Mouse (Mus musculus): ENCODE results near the gene Cilp2. TPM values are rescaled to one million over a fixed set of nuclear protein-coding genes. Genes with fewer than 3 reads are reported as not detected.

The Cilp2 gene
- polyA plus RNA-seq, 1 experiment, result 2.2 TPM

- Histone ChIP-seq H3K27me3 (ENCODE audit: control insufficient read depth, insufficient read depth, low read length) (no peaks in the 10 kb centered on the region), H3K4me3 (ENCODE audit: control insufficient read depth, insufficient read depth, low read length) (no peak overlapping the region), H3K27ac (ENCODE audit: control insufficient read depth, insufficient read depth, low read length) (no peak overlapping the region), H3K36me3 (ENCODE audit: control insufficient read depth, insufficient read depth, low read length) (peaks cover 57% of the 10 kb centered on the region), H3K4me1 (replicated peaks; ENCODE audit: control insufficient read depth, insufficient read depth, low read length) (peaks cover 3% of the 10 kb centered on the region)
- DNase-seq, result no peak
- WGBS, result 87% methylated on average over 4 of the region's 4 CpGs
- TF ChIP-seq CTCF (IDR thresholded peaks at IDR 0.05; ENCODE audit: borderline replicate concordance, control insufficient read depth, extremely low read depth, insufficient read depth, low read length, poor library complexity), result no peak
- no peak for TF ChIP-seq POLR2A (IDR thresholded peaks at IDR 0.05; ENCODE audit: control insufficient read depth, extremely low read depth, insufficient read depth, low read length, poor library complexity)
Measured at GRCm38 (mm10) chr8:69914526-69914925, 27.0 kb upstream of the Cilp2 start.

DNA sequence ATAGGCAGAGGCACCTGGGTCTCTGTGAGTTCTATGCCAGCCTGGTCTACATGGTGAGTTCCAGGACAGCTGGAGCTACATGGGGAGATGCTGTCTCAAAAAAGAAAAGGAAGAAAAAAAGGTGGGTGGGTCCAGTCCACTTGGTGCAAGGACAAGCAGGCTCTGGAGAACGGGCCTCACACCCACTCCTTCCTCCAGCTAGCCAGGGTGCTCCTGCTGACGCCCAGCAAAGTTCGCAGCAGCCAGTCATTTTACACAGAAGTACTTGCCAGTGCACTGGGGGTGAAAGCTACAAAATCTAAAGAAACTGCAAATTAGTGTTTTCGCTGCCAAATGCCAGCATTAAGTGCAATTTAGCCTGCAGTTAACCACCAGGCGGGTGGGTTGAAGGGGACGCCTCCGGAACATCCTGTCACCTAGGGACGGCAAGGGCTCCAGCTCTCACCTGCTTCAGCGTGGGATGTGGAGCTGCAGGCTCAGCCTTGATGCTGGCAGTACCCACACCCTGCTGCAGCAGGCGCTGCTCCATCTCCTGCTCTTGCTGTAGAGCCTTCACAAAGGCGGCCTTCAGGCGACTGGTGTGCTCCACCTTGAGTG is 25.1 kb upstream of the Cilp2 start:
- Histone ChIP-seq H3K27me3 (ENCODE audit: control insufficient read depth, insufficient read depth, low read length) (no peaks in the 10 kb centered on the region), H3K36me3 (ENCODE audit: control insufficient read depth, insufficient read depth, low read length) (peaks cover 70% of the 10 kb centered on the region), H3K4me1 (replicated peaks; ENCODE audit: control insufficient read depth, insufficient read depth, low read length) (no peaks in the 10 kb centered on the region), H3K4me3 (ENCODE audit: control insufficient read depth, insufficient read depth, low read length) (no peak overlapping the region), H3K27ac (ENCODE audit: control insufficient read depth, insufficient read depth, low read length) (no peak overlapping the region)
- 95% methylated on average over 12 of the region's 12 CpGs for WGBS
- DNase-seq, result no peak
- no peak for TF ChIP-seq POLR2A (IDR thresholded peaks at IDR 0.05; ENCODE audit: control insufficient read depth, extremely low read depth, insufficient read depth, low read length, poor library complexity)

DNA sequence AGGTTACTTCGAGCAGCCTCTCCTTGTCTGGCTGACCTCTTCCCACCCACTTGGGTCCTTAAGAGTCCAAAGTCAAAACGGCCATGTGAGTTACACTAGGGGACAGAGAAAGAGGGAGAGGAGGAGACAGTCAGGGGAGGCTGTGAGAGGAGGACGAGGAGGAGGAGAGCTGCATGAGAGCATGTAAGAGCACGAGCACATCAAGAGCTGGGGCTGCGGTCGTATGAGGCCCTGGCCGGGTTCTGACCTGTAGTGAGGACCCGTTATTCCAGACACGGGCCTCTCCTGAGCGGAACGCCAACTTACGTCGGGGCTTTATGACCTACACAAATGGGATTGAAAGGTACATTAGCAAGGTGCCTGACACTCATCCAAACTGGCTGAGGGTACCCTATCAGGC is 24.4 kb upstream of the Cilp2 start:
- H3K27me3 ChIP-seq (ENCODE audit: control insufficient read depth, insufficient read depth, low read length), result no peaks in the 10 kb centered on the region
- H3K4me1 ChIP-seq (replicated peaks; ENCODE audit: control insufficient read depth, insufficient read depth, low read length), result no peaks in the 10 kb centered on the region
- TF ChIP-seq CTCF (IDR thresholded peaks at IDR 0.05; ENCODE audit: borderline replicate concordance, control insufficient read depth, extremely low read depth, insufficient read depth, low read length, poor library complexity) (no peak), POLR2A (IDR thresholded peaks at IDR 0.05; ENCODE audit: control insufficient read depth, extremely low read depth, insufficient read depth, low read length, poor library complexity) (no peak)
- no peak overlapping the region for H3K27ac ChIP-seq (ENCODE audit: control insufficient read depth, insufficient read depth, low read length)
- no peak for DNase-seq
- no peak overlapping the region for H3K4me3 ChIP-seq (ENCODE audit: control insufficient read depth, insufficient read depth, low read length)
- H3K36me3 ChIP-seq (ENCODE audit: control insufficient read depth, insufficient read depth, low read length), result peaks cover 70% of the 10 kb centered on the region
- WGBS, result 95% methylated on average over 13 of the region's 13 CpGs

GRCm38 (mm10) chr8:69907106-69907505 is 19.6 kb upstream of the Cilp2 start:
- H3K36me3 ChIP-seq (ENCODE audit: control insufficient read depth, insufficient read depth, low read length), result peaks cover 37% of the 10 kb centered on the region
- WGBS, result 92% methylated on average over 2 of the region's 2 CpGs
- H3K27me3 ChIP-seq (ENCODE audit: control insufficient read depth, insufficient read depth, low read length), result no peaks in the 10 kb centered on the region
- no peak overlapping the region for H3K27ac ChIP-seq (ENCODE audit: control insufficient read depth, insufficient read depth, low read length)
- no peak for TF ChIP-seq POLR2A (IDR thresholded peaks at IDR 0.05; ENCODE audit: control insufficient read depth, extremely low read depth, insufficient read depth, low read length, poor library complexity)
- TF ChIP-seq CTCF (IDR thresholded peaks at IDR 0.05; ENCODE audit: borderline replicate concordance, control insufficient read depth, extremely low read depth, insufficient read depth, low read length, poor library complexity), result no peak
- no peak for DNase-seq
- H3K4me3 ChIP-seq (ENCODE audit: control insufficient read depth, insufficient read depth, low read length), result no peak overlapping the region
- H3K4me1 ChIP-seq (replicated peaks; ENCODE audit: control insufficient read depth, insufficient read depth, low read length), result no peaks in the 10 kb centered on the region

DNA sequence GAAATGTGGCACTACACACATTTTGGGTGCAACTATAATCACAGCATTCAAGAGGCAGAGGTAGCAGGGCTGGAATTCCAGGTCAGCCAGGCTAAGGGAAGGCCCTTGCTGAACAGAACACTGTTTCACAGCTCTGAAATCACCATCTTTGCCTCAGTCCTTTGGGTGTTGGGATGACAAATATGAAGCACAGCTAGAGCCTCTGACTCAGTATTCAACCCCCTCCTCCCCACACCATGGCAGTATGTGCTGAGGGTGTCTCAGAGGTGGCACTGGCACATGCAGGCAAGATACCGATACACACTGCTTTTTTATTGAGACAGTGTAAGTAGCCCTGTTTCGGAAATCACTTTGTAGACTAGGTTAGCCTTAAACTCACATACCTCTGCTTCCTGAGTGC is 18.8 kb upstream of the Cilp2 start:
- H3K36me3 ChIP-seq (ENCODE audit: control insufficient read depth, insufficient read depth, low read length), result peaks cover 29% of the 10 kb centered on the region
- WGBS, result 95% methylated on average over 2 of the region's 2 CpGs
- DNase-seq, result no peak
- H3K4me1 ChIP-seq (replicated peaks; ENCODE audit: control insufficient read depth, insufficient read depth, low read length), result no peaks in the 10 kb centered on the region
- no peak for TF ChIP-seq POLR2A (IDR thresholded peaks at IDR 0.05; ENCODE audit: control insufficient read depth, extremely low read depth, insufficient read depth, low read length, poor library complexity)
- no peak for TF ChIP-seq CTCF (IDR thresholded peaks at IDR 0.05; ENCODE audit: borderline replicate concordance, control insufficient read depth, extremely low read depth, insufficient read depth, low read length, poor library complexity)
- H3K4me3 ChIP-seq (ENCODE audit: control insufficient read depth, insufficient read depth, low read length), result no peak overlapping the region
- no peaks in the 10 kb centered on the region for H3K27me3 ChIP-seq (ENCODE audit: control insufficient read depth, insufficient read depth, low read length)
- H3K27ac ChIP-seq (ENCODE audit: control insufficient read depth, insufficient read depth, low read length), result no peak overlapping the region

GRCm38 (mm10) chr8:69904096-69904495 is 16.6 kb upstream of the Cilp2 start:
- H3K36me3 ChIP-seq (ENCODE audit: control insufficient read depth, insufficient read depth, low read length), result peaks cover 9% of the 10 kb centered on the region; the same call in 1 of the 2 replicates
- no peak for TF ChIP-seq POLR2A (IDR thresholded peaks at IDR 0.05; ENCODE audit: control insufficient read depth, extremely low read depth, insufficient read depth, low read length, poor library complexity)
- no peak for TF ChIP-seq CTCF (IDR thresholded peaks at IDR 0.05; ENCODE audit: borderline replicate concordance, control insufficient read depth, extremely low read depth, insufficient read depth, low read length, poor library complexity)
- DNase-seq, result no peak
- H3K4me3 ChIP-seq (ENCODE audit: control insufficient read depth, insufficient read depth, low read length), result no peak overlapping the region
- H3K27me3 ChIP-seq (ENCODE audit: control insufficient read depth, insufficient read depth, low read length), result no peaks in the 10 kb centered on the region
- no peak overlapping the region for H3K27ac ChIP-seq (ENCODE audit: control insufficient read depth, insufficient read depth, low read length)
- peaks cover 2% of the 10 kb centered on the region for H3K4me1 ChIP-seq (replicated peaks; ENCODE audit: control insufficient read depth, insufficient read depth, low read length)
- WGBS, result 93% methylated on average over 8 of the region's 8 CpGs

GRCm38 (mm10) chr8:69903063-69903542 is 15.6 kb upstream of the Cilp2 start:
- H3K27ac ChIP-seq (ENCODE audit: control insufficient read depth, insufficient read depth, low read length), result peak overlapping the region; percentile 26
- H3K4me3 ChIP-seq (ENCODE audit: control insufficient read depth, insufficient read depth, low read length), result peak overlapping the region; percentile 87
- under 1% methylated on average over 45 of the region's 45 CpGs for whole genome bisulfite sequencing
- TF ChIP-seq CTCF (IDR thresholded peaks at IDR 0.05; ENCODE audit: borderline replicate concordance, control insufficient read depth, extremely low read depth, insufficient read depth, low read length, poor library complexity) (0 out of 2 replicates have a peak, but pooled peaks have one; percentile 51), POLR2A (IDR thresholded peaks at IDR 0.05; ENCODE audit: control insufficient read depth, extremely low read depth, insufficient read depth, low read length, poor library complexity) (peak; percentile 84)
- H3K27me3 ChIP-seq (ENCODE audit: control insufficient read depth, insufficient read depth, low read length), result no peaks in the 10 kb centered on the region
- H3K36me3 ChIP-seq (ENCODE audit: control insufficient read depth, insufficient read depth, low read length), result no peaks in the 10 kb centered on the region; the same call in 1 of the 2 replicates
- peaks cover 2% of the 10 kb centered on the region for H3K4me1 ChIP-seq (replicated peaks; ENCODE audit: control insufficient read depth, insufficient read depth, low read length)
- peak; percentile 98 for DNase-seq

Measured in thymus, adult 2 months (tissue).